Mouse (Mus musculus) frontal cortex, postnatal 10 days (tissue): ENCODE measurements around the gene Ptchd4.

ENCODE experiments used
- DNase-seq, 2 experiments: peaks; one replicate each; pipeline ENCODE4 v3.0.0; 2022; ENCODE audit warnings: low spot score in 2 of 2, mixed read lengths in 1 of 2

Ptchd4 gene

DNA sequence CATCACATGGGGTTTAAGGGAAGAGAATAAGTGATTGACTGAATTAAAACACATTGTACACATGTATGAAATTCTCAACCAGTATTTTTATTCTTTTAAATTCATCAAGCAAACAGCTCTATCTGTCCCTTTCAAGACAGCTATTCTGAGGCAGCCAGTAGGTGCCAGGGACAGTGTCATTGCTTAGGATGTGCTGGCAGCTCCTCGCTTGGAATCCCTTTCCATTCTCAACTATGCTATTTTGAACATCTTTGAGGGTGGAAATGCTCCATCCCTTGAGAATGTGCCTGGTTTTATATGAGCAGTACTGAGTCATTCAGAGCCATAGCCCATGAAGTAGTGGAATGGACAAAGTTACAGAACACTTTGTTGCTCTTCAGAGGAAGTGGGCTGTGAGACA lies 112.2 kb downstream of the Ptchd4 start:
- DNase-seq, result no peak

GRCm38 (mm10) chr17:42430380-42430779 lies 114.6 kb downstream of the Ptchd4 start:
- no peak for DNase-seq

- DNase-seq, result no peak
Measured at GRCm38 (mm10) chr17:42452235-42452634, 136.5 kb downstream of the Ptchd4 start.

DNA sequence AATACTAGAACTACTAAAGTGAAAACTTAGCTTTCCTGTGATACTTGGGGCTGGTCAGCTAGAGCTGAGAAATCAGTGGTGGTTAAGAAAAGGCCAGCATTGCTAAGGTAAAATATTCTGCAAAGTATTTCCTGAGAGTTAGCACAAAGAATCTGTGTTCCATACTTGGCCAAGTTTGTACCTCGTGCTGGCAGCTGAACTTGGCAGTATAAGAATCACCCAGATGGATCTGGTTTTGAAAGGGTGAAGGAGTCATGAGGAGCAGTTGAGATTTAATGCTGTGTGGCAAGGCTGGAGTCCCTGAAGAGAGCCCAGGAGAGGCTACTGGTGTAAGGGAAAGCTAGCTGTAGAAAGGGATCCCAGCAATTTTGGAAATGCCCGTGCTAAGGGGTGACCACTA lies 140.7 kb downstream of the Ptchd4 start:
- no peak for DNase-seq

- DNase-seq, result no peak
Measured at GRCm38 (mm10) chr17:42462726-42463125, 147.0 kb downstream of the Ptchd4 start.

DNA sequence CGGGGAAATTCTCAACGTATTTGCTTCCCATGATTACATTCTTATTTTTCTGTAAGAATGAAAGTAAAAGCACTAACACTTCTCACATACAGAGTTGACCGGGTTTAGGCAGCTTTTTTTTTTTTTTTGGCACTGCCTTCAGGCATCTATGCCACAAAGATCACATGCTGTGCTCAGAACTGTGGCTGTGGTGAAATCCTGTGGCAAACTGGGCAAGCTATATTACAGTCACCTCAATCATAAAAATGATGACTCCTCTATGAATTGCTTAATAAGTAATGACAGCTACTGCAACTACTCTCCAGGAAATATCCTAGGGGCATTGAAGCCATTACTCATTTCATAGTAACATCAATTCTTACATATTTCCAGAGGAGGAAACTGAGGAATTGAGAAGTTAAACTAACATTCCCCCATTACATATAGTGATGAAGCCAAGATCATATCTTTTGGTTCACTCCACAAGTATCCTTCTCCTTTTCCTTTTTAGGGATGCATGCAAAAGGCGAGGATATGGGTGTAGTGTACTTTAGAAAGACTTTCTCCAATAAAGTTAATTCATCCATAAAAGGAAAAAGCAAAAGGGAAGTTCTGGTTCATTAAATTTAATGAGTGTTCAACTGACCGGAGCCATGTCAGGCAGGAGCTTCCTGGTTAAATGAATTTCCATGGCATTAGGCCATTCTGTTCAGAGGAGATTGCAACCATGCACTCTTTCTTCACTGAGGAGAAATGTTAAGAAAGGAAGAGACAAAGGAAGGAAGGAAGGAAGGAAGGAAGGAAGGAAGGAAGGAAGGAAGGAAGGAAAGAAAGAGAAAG lies 164.6 kb downstream of the Ptchd4 start:
- no peak for DNase-seq

DNA sequence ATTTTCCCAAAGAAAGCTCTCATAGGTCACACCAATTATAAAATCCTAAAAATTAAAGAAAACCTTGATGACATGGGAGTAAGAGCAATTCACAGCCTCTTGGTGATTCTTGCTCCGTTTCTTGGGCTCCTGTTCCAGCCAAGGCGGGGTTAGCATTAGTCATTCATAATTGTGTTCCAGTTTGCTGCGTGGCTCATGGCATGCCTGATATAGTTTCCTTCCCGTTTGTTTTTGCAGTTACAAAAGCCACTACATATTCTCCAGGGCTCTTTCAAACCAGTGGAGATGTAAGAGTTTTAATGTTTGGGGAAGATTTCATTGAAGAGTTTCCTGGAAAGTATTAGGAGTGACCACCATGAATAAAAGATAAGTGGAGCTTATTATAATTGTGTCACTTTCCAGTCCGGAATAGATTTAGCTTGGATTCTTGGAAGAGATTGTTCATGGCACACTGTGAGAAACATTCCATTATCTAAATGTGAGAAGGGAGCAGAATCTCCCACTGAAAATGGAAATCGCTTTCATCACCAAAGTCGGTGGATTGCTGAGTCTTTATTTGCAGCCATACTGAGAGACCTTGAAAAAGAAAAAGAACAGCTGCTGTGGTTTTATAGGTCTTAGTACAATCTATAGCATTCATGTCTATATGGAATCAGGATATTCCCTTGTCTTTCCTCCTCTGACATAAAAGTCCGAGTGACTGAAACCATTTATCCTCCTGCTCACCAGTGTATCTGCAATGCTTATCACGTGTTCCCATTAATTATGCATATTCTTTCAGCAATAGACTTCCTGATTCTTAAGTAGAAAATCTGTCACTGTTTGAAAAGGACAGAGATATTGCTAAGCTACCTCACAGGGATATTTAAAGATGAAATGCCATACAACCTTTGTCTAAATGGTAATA lies 193.9 kb downstream of the Ptchd4 start:
- no peak for DNase-seq

GRCm38 (mm10) chr17:42530147-42530546 lies 214.4 kb downstream of the Ptchd4 start:
- no peak for DNase-seq

DNA sequence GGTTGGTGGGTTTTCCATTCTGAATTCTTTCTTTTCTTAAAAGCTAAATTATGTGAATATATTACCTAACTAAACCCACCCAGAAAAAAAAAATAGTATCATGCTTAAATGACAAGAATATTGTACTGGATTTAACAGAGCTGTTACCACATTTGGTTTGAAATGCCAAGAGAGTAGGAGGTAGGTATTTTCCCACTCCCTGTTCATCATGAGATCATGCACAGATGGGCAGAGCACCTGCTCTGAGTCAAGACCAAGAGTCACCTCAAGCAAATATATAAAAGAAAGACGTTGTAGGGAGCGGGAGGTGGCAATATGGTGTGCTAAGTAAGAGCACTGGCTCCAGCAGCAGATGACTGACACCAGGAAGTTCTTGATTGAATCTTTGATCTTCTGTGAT lies 233.8 kb downstream of the Ptchd4 start:
- peak in 1 of 2 experiments; percentile 3 for DNase-seq
